Mouse (Mus musculus) CD4-positive, CD25-positive, alpha-beta regulatory T cell (primary cell): ENCODE results near the gene Mzt1. TPM values are rescaled to one million over a fixed set of nuclear protein-coding genes. Genes with fewer than 3 reads are reported as not detected.

Experiments
- polyA plus RNA-seq: library from polyadenylated mRNA; unstranded; fragments of 100-300 nt; shearing (Covaris generic); gene quantifications from one replicate; pipeline ENCODE4 v1.2.1, GENCODE M21; 2017

The Mzt1 gene
- polyA plus RNA-seq = 50.7 TPM

DNA sequence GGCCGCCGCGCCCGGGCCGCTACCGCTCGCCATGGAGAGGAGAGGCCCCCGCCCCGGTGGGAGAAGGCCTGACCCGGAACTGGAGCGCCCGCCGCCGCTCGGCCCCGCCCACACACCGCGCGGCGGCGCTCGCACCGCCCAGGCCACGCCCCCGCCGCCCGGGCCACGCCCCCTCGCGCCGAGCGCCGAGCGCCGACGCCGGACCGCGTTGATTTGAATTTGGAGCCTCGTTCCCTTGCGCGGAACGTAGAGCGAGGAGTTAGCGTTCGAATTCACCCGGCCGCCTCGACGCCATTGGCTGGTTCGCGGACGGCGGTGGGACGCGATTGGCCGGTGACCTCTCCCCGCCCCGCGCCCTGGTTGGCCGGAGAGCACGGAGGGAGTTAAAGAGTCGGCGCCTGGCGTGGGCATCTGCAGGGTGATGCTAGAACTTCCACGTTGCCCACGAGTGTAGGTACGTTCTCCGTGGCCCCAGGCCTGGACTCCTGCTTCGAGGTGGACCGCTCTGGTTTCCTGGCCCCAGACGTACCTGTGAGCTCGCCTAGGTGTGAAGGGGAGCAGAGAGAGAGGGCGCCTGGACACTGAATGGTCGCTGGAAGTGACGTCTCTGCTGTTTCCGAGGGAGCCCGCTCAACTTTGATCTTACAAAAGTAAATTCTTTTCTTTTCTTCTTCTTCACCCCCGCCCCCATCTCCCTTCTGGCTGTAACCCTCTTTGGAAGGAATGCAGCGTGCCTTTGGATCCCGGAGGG lies at the start of gene Mzt1, which contains the start of gene Bora:
TSS of gene Mzt1 (minus strand) at position 104 of the 751 bp plus-strand sequence.
TSS of gene Bora (plus strand) at position 192 of the 751 bp plus-strand sequence.

DNA sequence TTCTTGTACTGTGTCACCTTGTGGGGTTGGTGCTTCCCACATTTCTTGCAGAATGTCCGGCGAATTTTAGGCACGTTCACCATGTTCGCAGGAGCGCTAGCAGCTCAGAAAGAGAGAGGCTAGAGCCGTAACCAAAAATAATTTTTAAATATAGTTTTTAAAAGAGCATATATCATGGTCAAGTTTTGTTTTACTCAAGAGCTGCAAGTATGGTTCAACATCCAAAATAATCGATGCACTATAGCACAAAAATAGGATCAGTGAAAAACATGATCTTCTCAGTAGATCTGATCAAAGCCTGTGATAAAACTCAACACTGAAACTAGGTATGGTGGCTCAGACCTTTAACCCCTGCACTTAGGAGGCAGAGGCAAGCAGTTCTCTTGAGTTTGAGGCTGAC lies 51.7 kb downstream of the Mzt1 start, which contains the start of gene Rpl36a-ps1:
TSS of gene Rpl36a-ps1 (minus strand) at position 101 of the 400 bp plus-strand sequence.

Other genes starting within 250 kb of the Mzt1 start
- gene Rpl36a-ps1, start 51.8 kb downstream of the Mzt1 start, polyA plus RNA-seq = 8.4 TPM
- 28.0 TPM for gene Bora, start 88 bp upstream of the Mzt1 start, polyA plus RNA-seq
- gene Pibf1, start 53.3 kb upstream of the Mzt1 start, polyA plus RNA-seq = 20.1 TPM
- 37.4 TPM for gene Dis3, start 53.6 kb upstream of the Mzt1 start, polyA plus RNA-seq